Mouse (Mus musculus): Measurements from ENCODE around the gene Bace1. TPM values are rescaled to one million over a fixed set of nuclear protein-coding genes. Genes with fewer than 3 reads are reported as not detected.

Bace1 gene
- polyA plus RNA-seq, 1 experiment from 2014 or later, result 22.4 TPM

Other genes starting within 250 kb of the Bace1 start
- gene Cep164, start 9.9 kb upstream of the Bace1 start, polyA plus RNA-seq (2016; fragmentation: Nextera tagmentation; extraction: Ambion mirVana), result 22.8 and 24.4 TPM in 2 replicates
- gene Pcsk7, start 67.9 kb downstream of the Bace1 start, polyA plus RNA-seq (2016; fragmentation: Nextera tagmentation; extraction: Ambion mirVana), result 18.9 and 21.2 TPM in 2 replicates
- gene Rnf214, start 68.3 kb downstream of the Bace1 start, polyA plus RNA-seq (2016; fragmentation: Nextera tagmentation; extraction: Ambion mirVana), result 61.5 and 66.8 TPM in 2 replicates
- gene Tagln, start 97.5 kb downstream of the Bace1 start, polyA plus RNA-seq (2016; fragmentation: Nextera tagmentation; extraction: Ambion mirVana), result 12.4 and 15.1 TPM in 2 replicates
- gene Sidt2, start 116.7 kb downstream of the Bace1 start, polyA plus RNA-seq (2016; fragmentation: Nextera tagmentation; extraction: Ambion mirVana), result 24.7 and 27.4 TPM in 2 replicates
- 261 and 262 TPM in 2 replicates for gene Pafah1b2, start 174.1 kb downstream of the Bace1 start, polyA plus RNA-seq (2016; fragmentation: Nextera tagmentation; extraction: Ambion mirVana)
- 8.4 and 9.9 TPM in 2 replicates for gene Sik3, start 174.2 kb downstream of the Bace1 start, polyA plus RNA-seq (2016; fragmentation: Nextera tagmentation; extraction: Ambion mirVana)